Mouse (Mus musculus) limb, embryonic 11.5 days (tissue): ENCODE results near the gene Map4k5. TPM values are rescaled to one million over a fixed set of nuclear protein-coding genes. Genes with fewer than 3 reads are reported as not detected.

Experiments used
- ATAC-seq: fragments of 200-750 bp; cut with Nextera tagmentation; 2 replicates; pipeline ENCODE4 v1.8.0; 2017; ENCODE audit warnings: low read depth; ENCODE audit not compliant: insufficient number of reproducible peaks, low FRiP score, low TSS enrichment
- DNase-seq: peaks from one replicate; pipeline ENCODE4 v3.0.0-alpha.2; 2015; ENCODE audit warnings: low spot score
- H3K27ac ChIP-seq: fragments of 300-500 bp; sonication (generic); replicated peaks from 2 replicates; pipeline ENCODE4 v1.5.1; 2014; ENCODE audit warnings: low read depth, mild to moderate bottlenecking, low read length
- H3K27me3 ChIP-seq: fragments of 300-500 bp; sonication (generic); 2 replicates; pipeline ENCODE4 v1.6.1; 2014; ENCODE audit warnings: mild to moderate bottlenecking, low read length, mixed read lengths; ENCODE audit not compliant: control insufficient read depth, insufficient read depth
- H3K36me3 ChIP-seq: fragments of 300-500 bp; sonication (generic); 2 replicates; pipeline ENCODE4 v1.6.1; 2014; ENCODE audit warnings: mild to moderate bottlenecking, low read length, moderate library complexity, mixed read lengths; ENCODE audit not compliant: control insufficient read depth, insufficient read depth
- H3K4me1 ChIP-seq: fragments of 300-500 bp; sonication (generic); 2 replicates; pipeline ENCODE4 v1.6.1; 2014; ENCODE audit warnings: low read length, mixed read lengths; ENCODE audit not compliant: control insufficient read depth, insufficient read depth
- H3K4me2 ChIP-seq: fragments of 300-500 bp; sonication (generic); 2 replicates; pipeline ENCODE4 v1.6.1; 2014; ENCODE audit warnings: low read depth, mild to moderate bottlenecking, moderate library complexity; ENCODE audit not compliant: severe bottlenecking
- H3K4me3 ChIP-seq: fragments of 300-500 bp; sonication (generic); 2 replicates; pipeline ENCODE4 v1.5.1; 2014; ENCODE audit warnings: low read depth, low read length
- H3K9ac ChIP-seq: fragments of 300-500 bp; sonication (generic); 2 replicates; pipeline ENCODE4 v1.6.1; 2014; ENCODE audit warnings: mild to moderate bottlenecking, low read length
- H3K9me3 ChIP-seq: fragments of 300-500 bp; sonication (generic); 2 replicates; pipeline ENCODE4 v1.6.1; 2016; ENCODE audit warnings: low read length; ENCODE audit not compliant: control insufficient read depth
- WGBS: fragments of 180-500 bp; shearing (Covaris S2); extraction: QIAGEN DNeasy Blood & Tissue Kit; methylation state at CpG from one replicate; pipeline ENCODE4 v1.1.7; 2014; 5-methylcytosine and 5-hydroxymethylcytosine counted together
- polyA plus RNA-seq: library from polyadenylated mRNA; unstranded; fragments of >200 nt; fragmentation: Nextera tagmentation; extraction: Ambion mirVana; gene quantifications from 2 replicates; pipeline ENCODE4 v1.2.1, GENCODE M21; 2014

Map4k5 gene
- polyA plus RNA-seq, 1 experiment from 2014 or later: 43.0 TPM

DNA sequence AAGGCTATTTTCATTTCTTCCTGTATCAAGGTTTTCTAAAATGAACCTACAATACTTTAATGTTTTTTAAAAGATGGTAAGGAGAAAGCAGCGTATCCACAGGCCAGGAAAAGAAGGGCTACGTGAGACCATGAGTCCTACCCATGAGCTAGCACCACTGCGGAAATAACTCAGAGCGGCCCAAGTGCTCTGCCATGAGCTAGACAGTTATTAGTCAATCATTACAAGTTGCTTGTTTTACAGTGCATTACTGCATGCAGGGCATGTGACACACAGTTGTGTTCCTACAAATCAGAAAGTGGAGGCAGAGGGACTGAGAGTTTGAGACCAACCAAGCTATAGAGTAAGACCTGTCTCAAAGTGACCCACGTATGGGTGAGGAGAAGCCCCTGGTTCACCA lies 8.9 kb downstream of the Map4k5 start:
- H3K4me1 ChIP-seq: peaks cover 8% of the 10 kb centered on the region; the same call in 1 of the 2 replicates
- ATAC-seq: no peak
- H3K9ac ChIP-seq: no peak overlapping the region
- H3K36me3 ChIP-seq: no peaks in the 10 kb centered on the region
- WGBS: 93% methylated on average over 5 of the region's 5 CpGs
- no peak for DNase-seq
- H3K27ac ChIP-seq: no peak overlapping the region
- H3K4me2 ChIP-seq: no peak overlapping the region
- no peaks in the 10 kb centered on the region for H3K27me3 ChIP-seq
- H3K4me3 ChIP-seq: no peak overlapping the region
- no peaks in the 10 kb centered on the region for H3K9me3 ChIP-seq

DNA sequence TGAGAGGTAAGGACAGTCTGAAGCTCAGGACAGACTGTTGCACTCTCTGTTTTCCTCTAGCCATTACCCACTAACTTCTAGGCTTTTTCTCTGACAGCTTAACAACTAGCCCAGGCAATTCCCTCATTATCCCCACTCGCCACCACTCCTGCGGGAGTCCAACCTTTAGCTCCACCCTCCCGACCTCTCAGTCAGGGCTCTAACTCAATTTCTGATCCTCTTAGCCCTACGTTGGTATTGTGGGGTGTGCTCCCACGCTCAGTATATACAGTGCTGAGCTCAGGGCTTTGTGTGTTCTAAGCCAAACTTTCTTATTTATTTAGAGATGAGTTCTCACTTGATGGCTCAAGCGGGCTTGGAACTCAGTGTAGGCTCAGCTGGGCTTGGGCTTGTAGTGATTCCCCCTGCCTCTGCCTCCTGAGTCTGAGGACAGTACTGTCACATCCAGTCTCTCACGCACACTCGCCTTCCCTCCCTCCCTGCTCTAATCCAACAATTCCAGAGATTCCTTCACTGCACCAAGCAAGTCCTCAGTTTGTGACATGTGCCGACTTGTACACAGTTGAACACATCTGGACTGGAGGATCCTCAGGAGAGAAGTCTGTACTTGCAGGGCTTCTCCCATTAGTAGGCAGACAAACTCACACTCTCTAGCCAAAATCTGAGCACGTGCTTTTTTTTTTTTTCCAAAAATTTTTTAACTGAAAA lies 11.6 kb downstream of the Map4k5 start:
- no peak overlapping the region for H3K4me2 ChIP-seq
- H3K36me3 ChIP-seq: no peaks in the 10 kb centered on the region
- no peaks in the 10 kb centered on the region for H3K27me3 ChIP-seq
- no peak overlapping the region for H3K9ac ChIP-seq
- 37% methylated on average over 10 of the region's 10 CpGs for WGBS
- ATAC-seq (no peak), DNase-seq (no peak)
- no peaks in the 10 kb centered on the region for H3K9me3 ChIP-seq
- no peak overlapping the region for H3K27ac ChIP-seq
- H3K4me3 ChIP-seq: no peak overlapping the region
- peaks cover 6% of the 10 kb centered on the region; the same call in 1 of the 2 replicates for H3K4me1 ChIP-seq

DNA sequence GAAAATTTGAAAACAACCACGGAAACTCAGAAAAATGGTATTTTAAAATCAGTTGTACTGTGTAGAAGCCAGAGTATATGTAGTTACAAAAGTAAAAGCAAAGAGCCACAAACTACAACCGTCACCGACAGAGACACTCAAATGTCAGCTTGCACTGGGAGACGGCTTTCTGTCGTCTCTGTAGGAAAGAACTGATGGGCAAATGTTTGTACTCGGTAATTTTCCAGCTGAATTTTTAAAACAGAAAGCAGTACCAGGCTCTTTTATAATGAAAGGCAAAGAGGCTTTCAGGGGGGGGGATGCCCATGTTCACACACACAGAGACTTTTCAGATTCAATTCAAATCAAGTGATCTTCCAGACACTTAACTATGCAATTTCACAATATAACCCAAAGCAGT lies 13.3 kb downstream of the Map4k5 start:
- no peak overlapping the region for H3K4me2 ChIP-seq
- no peaks in the 10 kb centered on the region for H3K36me3 ChIP-seq
- no peaks in the 10 kb centered on the region for H3K27me3 ChIP-seq
- peaks cover 6% of the 10 kb centered on the region; the same call in 1 of the 2 replicates for H3K4me1 ChIP-seq
- DNase-seq (no peak), ATAC-seq (no peak)
- no peak overlapping the region for H3K4me3 ChIP-seq
- no peaks in the 10 kb centered on the region for H3K9me3 ChIP-seq
- H3K9ac ChIP-seq: no peak overlapping the region
- H3K27ac ChIP-seq: no peak overlapping the region
- 31% methylated on average over 6 of the region's 6 CpGs for WGBS

DNA sequence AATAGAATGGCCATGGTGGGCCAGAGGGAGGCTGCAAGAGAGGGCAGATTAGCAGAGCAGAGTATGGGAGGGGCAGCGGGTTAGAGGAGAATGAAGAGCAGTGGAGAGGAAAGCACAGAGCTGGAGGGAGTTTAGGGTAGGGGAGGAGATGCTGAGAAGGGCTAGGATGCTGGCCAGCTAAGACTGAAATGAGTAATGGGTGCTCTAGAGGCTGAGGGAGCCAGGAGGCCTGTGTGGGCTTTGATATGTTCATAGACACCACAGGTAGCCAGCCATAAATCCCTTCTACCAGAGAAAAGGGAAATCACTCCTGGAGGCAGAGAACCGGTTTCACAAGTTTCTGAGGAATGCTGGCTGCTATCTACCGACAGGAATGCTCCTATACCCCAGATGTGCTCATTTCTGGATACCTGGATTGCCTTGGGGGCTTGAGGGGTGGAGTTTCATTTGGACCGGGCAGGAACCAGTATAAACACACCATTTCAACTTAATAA lies 13.8 kb downstream of the Map4k5 start:
- H3K27ac ChIP-seq: no peak overlapping the region
- H3K9me3 ChIP-seq: no peaks in the 10 kb centered on the region
- DNase-seq (peak; percentile 26), ATAC-seq (no peak)
- H3K36me3 ChIP-seq: no peaks in the 10 kb centered on the region
- 10% methylated on average over 4 of the region's 4 CpGs for WGBS
- no peak overlapping the region for H3K4me3 ChIP-seq
- H3K4me2 ChIP-seq: no peak overlapping the region
- H3K27me3 ChIP-seq: no peaks in the 10 kb centered on the region
- no peak overlapping the region for H3K9ac ChIP-seq
- H3K4me1 ChIP-seq: peaks cover 6% of the 10 kb centered on the region; the same call in 1 of the 2 replicates

DNA sequence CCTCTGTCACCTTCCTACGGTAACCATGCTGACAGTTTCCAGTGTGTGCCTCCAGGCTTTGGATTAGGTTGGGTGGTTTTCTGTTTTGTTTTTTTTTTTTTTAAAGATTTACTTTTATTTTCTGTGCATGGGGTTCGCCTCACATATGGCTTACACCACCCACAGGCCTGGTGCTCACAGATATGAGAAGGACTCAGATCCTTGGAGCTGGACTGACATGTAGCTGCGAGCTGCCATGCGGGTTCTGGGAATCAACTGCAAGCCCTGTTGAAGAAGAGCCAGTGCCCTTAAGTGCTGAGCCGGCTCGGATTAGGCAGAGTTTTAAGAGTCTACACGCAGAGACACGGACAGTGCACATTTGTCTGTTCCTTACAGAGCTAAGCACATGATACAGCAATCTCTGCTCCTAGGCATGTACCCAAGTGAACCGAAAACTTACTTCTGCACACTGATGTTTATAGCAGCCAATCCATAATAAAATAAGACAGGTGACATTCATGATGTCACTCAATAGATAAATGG lies 15.1 kb downstream of the Map4k5 start:
- H3K9me3 ChIP-seq: no peaks in the 10 kb centered on the region
- DNase-seq (no peak), ATAC-seq (no peak)
- no peak overlapping the region for H3K27ac ChIP-seq
- H3K4me2 ChIP-seq: no peak overlapping the region
- no peaks in the 10 kb centered on the region for H3K36me3 ChIP-seq
- H3K27me3 ChIP-seq: no peaks in the 10 kb centered on the region
- WGBS: 85% methylated on average over 9 of the region's 9 CpGs
- no peak overlapping the region for H3K4me3 ChIP-seq
- H3K9ac ChIP-seq: no peak overlapping the region
- H3K4me1 ChIP-seq: peaks cover 6% of the 10 kb centered on the region; the same call in 1 of the 2 replicates

DNA sequence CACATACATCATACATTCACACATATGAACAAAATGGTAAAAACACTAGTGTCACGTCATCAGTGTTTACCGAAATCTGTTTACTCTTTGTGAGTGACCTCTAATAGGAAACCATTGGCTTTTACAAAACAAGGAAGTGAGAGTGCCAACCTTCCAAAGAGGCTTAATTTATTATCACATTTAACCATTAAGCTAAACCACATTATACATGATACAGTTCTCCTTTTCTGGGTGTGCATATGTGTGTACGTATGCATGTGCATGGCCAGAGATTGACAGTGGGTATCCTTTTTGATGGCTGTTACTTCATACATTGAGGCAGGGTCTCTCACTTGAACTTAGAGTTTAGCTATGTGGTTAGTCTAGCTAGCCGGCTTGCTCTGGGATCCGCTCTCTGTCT lies 21.4 kb downstream of the Map4k5 start:
- Histone ChIP-seq H3K4me3 (no peak overlapping the region), H3K4me1 (no peaks in the 10 kb centered on the region), H3K9ac (no peak overlapping the region), H3K27me3 (no peaks in the 10 kb centered on the region), H3K4me2 (no peak overlapping the region), H3K9me3 (no peaks in the 10 kb centered on the region), H3K36me3 (peaks cover 7% of the 10 kb centered on the region), H3K27ac (no peak overlapping the region)
- ATAC-seq: no peak
- DNase-seq: no peak
- WGBS: 91% methylated on average over 5 of the region's 5 CpGs

DNA sequence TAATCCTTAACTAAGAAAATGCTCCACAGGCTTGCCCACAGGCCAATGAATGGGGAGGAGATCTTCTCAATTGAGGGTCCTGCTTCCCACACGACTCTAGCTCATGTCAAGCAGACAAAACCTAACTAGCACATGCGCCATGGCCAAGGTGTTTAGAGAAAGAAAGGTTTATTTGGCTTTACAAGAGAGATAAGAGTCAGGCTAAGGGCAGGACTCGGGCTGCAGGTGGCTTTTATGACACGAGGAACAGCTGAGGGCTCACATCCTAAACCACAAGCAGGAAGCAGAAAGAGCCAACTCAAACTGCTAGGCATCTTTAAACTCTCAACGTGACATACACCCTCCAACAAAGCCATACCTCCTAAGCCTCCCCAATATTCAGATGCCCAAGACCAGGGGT lies 25.7 kb downstream of the Map4k5 start:
- no peak overlapping the region for H3K4me3 ChIP-seq
- DNase-seq: no peak
- H3K9me3 ChIP-seq: no peaks in the 10 kb centered on the region
- H3K4me2 ChIP-seq: no peak overlapping the region
- no peak overlapping the region for H3K27ac ChIP-seq
- no peak overlapping the region for H3K9ac ChIP-seq
- peaks cover 7% of the 10 kb centered on the region for H3K36me3 ChIP-seq
- no peaks in the 10 kb centered on the region for H3K4me1 ChIP-seq
- ATAC-seq: no peak
- H3K27me3 ChIP-seq: no peaks in the 10 kb centered on the region
- 81% methylated on average over 5 of the region's 5 CpGs for WGBS

DNA sequence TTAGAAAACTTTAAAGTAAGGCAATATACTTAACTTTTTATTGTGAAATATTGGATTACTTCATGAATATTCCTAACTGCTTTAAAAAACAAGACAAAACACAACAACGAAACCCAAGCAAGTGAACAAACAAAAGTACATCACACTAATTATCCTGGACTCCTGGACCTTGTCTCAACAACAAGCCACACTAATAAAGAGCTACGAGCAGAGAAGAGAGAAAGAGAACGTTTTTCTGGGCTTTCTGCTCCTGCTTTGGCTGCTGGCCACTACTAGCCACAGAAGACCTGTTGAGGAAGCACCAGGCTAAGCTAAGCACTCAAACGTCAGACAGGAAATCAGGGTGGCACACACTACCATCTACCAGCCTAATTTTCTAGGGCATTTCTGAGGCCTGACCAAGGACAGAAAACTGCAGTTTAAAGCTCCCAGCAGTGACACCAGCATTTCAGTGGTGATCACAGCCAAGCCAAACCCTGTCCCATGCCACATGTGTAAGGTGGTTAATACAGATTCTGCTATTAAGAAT lies 28.8 kb downstream of the Map4k5 start:
- Histone ChIP-seq H3K4me3 (no peak overlapping the region), H3K4me1 (no peaks in the 10 kb centered on the region), H3K9me3 (no peaks in the 10 kb centered on the region), H3K27ac (no peak overlapping the region), H3K4me2 (no peak overlapping the region), H3K27me3 (no peaks in the 10 kb centered on the region), H3K36me3 (no peaks in the 10 kb centered on the region), H3K9ac (no peak overlapping the region)
- DNase-seq: no peak
- ATAC-seq: no peak
- WGBS: 67% methylated on average over 4 of the region's 4 CpGs
